Mouse (Mus musculus): ENCODE data around the gene Tm9sf4.

DNA sequence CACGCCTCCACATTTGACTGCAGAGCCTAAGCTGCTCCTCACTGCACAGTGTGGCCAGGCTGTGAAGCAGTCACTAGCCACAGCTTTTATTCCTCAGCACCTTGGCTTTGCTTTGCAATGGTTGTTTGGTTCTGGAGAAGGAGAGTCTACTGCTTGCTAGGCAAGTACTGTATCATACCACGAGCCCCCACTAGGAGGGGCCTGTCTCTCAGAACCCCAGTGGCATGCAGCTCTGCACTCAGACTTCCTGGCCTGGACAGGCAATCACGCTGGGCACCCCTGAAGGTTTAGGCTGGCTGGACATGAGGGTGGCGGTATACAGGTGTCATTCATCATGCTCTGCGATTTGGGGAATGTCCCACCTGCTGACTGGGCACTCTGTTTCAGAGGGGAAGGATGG is 26.9 kb upstream of the Tm9sf4 start:
- no peak for TF ChIP-seq CTCF (IDR thresholded peaks at IDR 0.05; ENCODE audit: low read depth, low read length)
- no peak for TF ChIP-seq TAL1 (conservative IDR thresholded peaks at IDR 0.05; ENCODE audit: low read depth, low read length)
- TF ChIP-seq POLR2AphosphoS5 (IDR thresholded peaks at IDR 0.05; ENCODE audit: insufficient replicate concordance, low read depth, low read length): no peak

All from G1E (cell line).